Mouse (Mus musculus): ENCODE results near the gene Slain2.
"Not testable (repeated sequence)": the region's sequence is repeated elsewhere in the genome, so short reads cannot be mapped to it uniquely, and the experiment has no call there.

The Slain2 gene

GRCm38 (mm10) chr5:72995379-72995778 lies 81.3 kb downstream of the Slain2 start:
- in situ Hi-C loops (cut with MboI; ENCODE audit: unreplicated experiment in 2 of 2) = loop anchor here (25.0 kb wide), 3 partner anchors 633 to 658 kb away; partner anchors contain the start of genes Lrrc66 (in 1 of the 2) and Sgcb (in 1 of the 2)

DNA sequence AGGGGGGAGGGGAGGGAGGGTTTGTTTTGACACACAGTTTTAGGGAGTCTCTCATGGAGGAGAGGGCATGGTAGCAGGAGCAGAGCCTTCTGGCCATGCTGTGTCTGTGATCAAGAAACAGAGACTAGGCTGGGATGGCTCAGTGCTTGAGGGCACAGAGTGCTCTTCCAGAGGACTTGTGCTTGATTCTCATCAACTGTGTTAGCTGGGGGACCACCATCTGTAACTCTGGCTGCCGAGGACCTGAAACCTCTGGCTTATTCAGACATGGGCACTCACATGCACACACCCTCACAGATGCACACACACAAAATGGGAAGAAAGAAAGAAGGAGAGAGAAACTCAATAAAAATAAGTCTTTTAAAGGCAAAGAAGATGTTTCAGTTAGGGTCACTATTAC lies 84.4 kb downstream of the Slain2 start:
- in situ Hi-C loops (cut with MboI; ENCODE audit: unreplicated experiment in 2 of 2) = loop anchor here (25.0 kb wide), 3 partner anchors 636 to 661 kb away; partner anchors contain the start of genes Lrrc66 (in 1 of the 2) and Sgcb (in 1 of the 2)

DNA sequence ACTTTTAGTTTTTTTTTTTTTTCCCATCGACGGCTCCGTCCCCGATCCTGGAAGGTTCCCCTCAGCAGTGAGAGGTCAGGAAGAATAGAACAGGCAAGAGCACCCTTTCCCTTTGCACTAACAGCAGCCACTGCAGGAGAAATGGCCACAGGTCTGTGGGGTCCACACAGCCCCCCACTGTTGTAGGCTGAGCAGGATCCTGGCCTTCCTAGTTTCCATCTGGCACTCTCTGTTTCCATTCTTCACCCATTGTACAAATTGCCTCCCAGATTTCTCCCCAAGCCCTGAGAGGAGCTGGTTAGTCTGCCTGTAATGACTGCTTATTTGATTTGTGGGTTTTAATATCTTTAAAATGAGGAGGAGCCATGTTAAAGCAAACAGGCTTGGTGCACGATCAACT lies 89.9 kb downstream of the Slain2 start:
- in situ Hi-C loops (cut with MboI; ENCODE audit: unreplicated experiment in 2 of 2) = no loop called here

DNA sequence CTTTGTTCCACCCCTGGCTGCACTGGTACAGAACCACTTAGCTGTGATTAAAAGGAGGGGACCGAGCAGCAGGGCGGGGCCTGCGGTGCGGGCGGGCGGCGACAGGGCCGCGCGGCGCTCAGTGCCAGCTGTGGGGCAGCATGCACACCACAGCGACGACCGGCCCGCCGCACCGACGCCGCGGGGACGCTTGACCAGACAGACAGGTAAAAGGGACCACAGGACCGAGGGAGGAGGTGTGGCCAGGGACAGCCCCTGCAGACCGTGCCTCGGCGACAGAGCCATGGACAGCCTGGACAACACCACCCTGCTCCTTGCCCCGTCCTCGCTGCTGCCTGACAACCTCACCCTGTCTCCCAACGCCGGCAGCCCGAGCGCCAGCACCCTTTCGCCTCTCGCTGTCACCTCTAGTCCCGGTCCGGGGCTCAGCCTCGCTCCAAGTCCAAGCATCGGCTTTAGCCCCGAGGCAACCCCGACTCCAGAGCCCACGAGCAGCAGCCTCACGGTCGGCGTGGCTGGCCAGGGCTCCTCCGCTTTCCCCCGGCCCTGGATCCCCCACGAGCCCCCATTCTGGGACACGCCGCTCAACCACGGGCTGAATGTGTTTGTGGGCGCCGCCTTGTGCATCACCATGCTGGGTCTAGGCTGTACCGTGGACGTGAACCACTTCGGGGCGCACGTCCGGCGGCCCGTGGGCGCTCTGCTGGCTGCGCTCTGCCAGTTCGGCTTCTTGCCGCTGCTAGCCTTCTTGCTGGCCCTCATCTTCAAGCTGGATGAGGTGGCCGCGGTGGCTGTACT lies 92.9 kb downstream of the Slain2 start, which contains the start of gene Slc10a4:
TSS of gene Slc10a4 (plus strand) at position 100 of the 798 bp plus-strand sequence.
- in situ Hi-C loops (cut with MboI; ENCODE audit: unreplicated experiment in 2 of 2) = no loop called here

DNA sequence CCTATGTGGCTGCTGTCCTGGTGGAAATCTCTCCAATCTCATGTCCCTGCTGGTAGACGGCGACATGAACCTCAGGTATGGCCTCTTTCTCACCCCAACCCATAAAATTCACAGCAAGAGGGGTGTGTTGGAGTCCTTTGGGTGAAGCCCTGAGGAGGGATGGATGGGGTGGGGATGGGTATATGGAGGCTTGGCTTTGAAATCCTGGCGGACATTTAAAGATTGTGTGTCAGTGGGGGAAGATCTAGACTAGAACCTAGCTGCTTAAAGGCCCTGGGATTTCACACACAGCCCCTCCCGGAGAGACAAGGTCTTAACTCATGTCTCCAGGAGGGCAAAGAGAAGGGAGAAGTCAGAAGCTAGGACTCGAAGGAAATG lies 93.5 kb downstream of the Slain2 start:
- in situ Hi-C loops (cut with MboI; ENCODE audit: unreplicated experiment in 2 of 2) = no loop called here

DNA sequence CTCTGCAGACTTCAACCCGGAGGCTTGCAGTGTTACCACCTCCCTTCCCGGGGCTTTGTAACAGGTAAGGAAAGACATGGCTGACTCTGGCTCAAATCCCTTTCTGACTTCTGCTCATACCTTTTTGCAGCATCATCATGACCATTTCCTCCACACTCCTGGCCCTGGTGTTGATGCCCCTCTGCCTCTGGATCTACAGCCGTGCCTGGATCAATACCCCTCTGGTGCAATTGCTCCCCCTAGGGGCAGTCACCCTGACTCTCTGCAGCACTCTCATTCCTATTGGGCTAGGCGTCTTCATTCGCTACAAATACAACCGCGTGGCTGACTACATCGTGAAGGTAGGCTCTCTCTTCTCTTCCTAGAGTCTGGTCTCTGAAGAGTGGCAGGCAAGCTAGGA lies 94.1 kb downstream of the Slain2 start:
- in situ Hi-C loops (cut with MboI; ENCODE audit: unreplicated experiment in 2 of 2) = not testable (repeated sequence)

DNA sequence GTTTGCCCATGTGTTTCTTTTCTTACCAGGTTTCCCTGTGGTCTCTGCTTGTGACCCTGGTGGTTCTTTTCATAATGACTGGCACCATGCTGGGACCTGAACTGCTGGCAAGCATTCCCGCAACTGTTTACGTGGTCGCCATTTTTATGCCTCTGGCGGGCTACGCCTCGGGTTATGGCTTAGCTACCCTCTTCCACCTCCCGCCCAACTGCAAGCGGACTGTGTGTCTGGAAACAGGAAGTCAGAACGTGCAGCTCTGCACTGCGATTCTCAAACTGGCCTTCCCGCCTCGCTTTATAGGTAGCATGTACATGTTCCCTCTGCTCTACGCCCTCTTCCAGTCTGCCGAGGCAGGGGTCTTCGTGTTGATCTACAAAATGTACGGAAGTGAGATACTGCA lies 97.7 kb downstream of the Slain2 start:
- in situ Hi-C loops (cut with MboI; ENCODE audit: unreplicated experiment in 2 of 2) = not testable (repeated sequence)

DNA sequence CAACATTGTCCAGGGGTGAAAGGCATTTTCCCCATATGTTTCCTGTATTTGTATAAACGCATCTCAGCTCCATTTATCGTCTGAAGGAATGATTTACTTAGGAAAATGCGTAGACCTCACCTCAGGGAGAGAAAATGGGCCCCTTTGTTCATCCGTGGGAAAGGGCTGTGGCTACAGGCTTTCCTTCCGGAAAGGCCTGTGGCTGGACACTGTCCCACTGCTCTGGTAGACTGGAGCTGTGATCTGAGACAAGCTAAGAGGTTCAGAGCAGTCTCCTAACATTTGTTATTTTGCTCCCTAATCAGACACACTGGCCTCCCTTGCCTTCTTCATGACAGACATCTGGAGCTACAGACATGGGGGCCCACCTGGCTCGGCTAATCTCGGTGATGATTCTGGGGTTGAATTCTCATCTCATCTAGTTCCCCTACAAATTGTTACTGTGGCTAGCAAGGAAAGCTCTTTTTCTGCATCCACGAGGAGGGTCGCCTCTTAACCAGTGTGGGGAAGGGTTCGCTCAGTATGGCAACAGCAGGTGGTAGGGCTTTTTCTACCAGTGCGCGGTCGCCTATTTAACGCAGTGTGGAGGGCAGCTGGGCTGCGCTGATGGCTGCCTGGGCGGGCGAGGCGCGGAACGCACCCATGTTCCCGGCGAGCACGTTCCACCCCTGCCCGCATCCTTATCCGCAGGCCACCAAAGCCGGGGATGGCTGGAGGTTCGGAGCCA lies 98.9 kb downstream of the Slain2 start:
- in situ Hi-C loops (cut with MboI; ENCODE audit: unreplicated experiment in 2 of 2) = not testable (repeated sequence)

DNA sequence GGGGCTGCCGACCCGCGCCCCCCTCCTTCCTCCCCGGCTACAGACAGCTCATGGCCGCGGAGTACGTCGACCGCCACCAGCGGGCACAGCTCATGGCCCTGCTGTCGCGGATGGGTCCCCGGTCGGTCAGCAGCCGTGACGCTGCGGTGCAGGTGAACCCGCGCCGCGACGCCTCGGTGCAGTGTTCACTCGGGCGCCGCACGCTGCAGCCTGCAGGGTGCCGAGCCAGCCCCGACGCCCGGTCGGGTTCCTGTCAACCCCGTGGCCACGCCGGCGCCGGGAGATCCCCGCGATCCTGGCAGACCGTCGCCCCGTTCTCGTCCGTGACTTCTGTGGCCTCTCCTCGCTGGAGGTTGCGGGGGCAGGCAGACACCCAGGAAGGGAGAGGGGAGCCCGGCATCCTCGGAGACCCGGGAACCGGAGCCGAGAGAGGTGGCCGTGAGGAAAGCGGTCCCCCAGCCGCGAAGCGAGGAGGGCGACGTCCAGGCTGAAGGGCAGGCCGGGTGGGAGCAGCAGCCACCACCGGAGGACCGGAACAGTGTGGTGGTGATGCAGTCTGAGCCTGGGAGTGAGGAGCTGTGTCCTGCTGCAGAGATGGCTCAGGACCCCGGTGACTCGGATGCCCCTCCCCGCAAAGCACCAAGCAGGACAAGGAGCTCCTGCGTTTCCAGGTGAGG lies 99.6 kb downstream of the Slain2 start:
- in situ Hi-C loops (cut with MboI; ENCODE audit: unreplicated experiment in 2 of 2) = not testable (repeated sequence)

- in situ Hi-C loops (cut with MboI; ENCODE audit: unreplicated experiment in 2 of 2) = no loop called here
Measured at GRCm38 (mm10) chr5:73014745-73015144, 100.6 kb downstream of the Slain2 start.

DNA sequence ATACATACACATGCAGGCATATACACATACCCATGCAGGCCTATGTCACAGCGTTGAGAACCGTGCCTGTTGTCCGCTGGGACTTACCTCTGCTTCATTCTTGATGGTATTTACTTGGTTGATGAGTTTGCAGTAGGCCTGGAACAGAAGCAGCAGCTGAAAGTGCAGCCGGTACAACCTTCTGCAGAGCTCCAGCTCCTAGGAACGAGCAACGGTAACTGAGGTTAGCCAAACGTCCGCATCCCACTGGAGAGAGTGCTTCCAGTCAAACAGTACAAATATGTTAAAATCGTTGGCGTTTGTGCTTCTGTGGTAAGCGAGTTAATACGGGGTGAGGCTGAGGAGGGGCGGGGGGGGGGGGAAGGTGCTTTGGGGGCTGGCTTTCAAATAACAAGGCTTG lies 109.7 kb downstream of the Slain2 start:
- in situ Hi-C loops (cut with MboI; ENCODE audit: unreplicated experiment in 2 of 2) = loop anchor here in 1 of 2 experiments (10.0 kb wide), 1 partner anchor 51 kb away; no protein-coding TSS in a partner anchor
